Mouse (Mus musculus): ENCODE results near the gene Sh3yl1. TPM values are rescaled to one million over a fixed set of nuclear protein-coding genes. Genes with fewer than 3 reads are reported as not detected.

Gene Sh3yl1
- total RNA-seq (2021): 1 to 10 TPM; 4.8 to 5.8 TPM
- long read RNA-seq, experiment 1, transcript Sh3yl1-201 (10 exons, 1,750 nt): major isoform, 11 of 13 reads
- long read RNA-seq, experiment 1, partial matches to known transcripts: 2 of 13 reads
- long read RNA-seq, experiment 1, other reads (novel, unspliced or antisense): 0 of 13 reads
- long read RNA-seq, experiment 2, transcript Sh3yl1-201 (10 exons, 1,750 nt): major isoform, 7 of 7 reads
- long read RNA-seq, experiment 2, partial matches to known transcripts: 0 of 7 reads
- long read RNA-seq, experiment 2, other reads (novel, unspliced or antisense): 0 of 7 reads

DNA sequence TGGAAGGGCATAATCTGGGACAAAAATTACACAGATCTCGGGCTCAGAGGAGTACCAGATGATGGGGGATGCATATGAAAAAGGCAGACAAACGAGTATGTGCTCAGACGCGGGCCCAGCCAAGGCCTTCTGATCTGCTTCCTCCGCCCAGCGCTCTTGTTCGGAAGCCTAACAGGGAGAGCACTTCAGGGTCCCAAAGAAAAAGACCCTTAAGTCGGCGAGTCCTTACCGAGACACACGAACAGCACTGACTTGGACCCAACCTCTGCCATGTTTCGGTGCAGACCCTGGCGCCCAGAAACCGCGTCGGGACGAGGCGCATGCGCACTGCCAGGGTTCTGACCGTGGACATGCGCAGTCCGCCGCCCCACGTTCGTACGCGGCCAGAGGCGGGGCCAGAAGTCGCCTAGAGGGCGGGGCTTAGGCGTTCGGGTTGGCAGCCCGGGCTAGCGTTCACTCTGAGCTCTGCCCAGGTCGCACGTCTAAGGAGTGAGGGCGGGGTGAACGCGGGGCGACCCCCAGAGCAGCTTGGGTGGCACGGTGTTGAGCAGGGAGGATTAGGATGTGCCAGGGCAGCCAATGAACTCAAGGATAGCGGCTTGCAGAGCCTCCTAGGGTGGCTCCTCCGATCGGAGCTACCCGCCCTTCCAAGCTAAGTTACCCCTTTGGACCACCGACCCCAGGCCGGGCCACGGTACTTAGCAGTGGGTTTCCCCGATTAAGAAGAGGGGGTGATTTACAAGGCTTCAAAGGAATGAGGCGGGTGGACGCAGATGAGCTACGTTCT, at the start of gene Sh3yl1, which contains the start of gene Acp1:
Sh3yl1 (plus strand) TSS at position 408 of the 787 bp plus-strand sequence.
Acp1 (minus strand) TSS at position 329 of the 787 bp plus-strand sequence.
- DNase-seq: peak; percentile 98

DNA sequence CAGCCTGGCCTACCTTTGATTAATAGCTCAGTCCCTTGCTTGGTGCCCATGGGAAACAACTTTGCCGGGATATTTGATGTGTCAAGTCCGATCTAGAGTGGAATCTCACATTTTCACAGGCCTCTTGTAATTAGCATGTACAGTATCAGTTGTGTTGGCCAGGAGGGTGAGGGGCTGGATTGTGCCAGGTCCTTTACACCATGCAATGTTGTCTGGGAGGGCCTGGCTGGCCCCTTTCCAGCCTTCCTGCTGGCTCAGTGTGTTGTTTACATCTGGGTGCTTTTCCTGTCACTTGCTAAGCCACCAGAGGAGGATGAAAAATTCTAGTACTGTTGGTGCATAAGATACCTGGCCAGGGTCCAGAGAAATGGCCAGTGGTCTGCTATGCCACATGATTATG, 47.1 kb upstream of the Sh3yl1 start:
- peak; percentile 8 for DNase-seq

DNA sequence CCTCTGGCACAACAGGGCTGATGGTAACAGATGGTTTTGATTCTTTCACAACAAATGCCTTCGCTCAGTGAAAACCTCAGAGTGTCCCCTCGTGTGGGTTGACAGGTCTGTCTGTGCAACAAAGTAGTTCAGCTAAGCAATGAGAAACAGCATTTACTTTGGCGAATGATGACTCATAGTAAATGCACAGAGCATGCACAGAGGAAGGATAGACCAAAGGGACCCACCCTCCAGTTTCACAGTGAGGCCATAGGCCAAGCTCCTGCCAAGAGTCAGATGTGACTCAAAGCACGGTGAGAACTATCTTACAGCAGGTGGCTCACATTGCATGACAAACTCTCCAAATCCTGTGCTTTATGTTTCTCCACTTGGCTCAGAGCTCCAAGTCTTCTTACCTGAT, 45.7 kb upstream of the Sh3yl1 start:
- no peak for DNase-seq

DNA sequence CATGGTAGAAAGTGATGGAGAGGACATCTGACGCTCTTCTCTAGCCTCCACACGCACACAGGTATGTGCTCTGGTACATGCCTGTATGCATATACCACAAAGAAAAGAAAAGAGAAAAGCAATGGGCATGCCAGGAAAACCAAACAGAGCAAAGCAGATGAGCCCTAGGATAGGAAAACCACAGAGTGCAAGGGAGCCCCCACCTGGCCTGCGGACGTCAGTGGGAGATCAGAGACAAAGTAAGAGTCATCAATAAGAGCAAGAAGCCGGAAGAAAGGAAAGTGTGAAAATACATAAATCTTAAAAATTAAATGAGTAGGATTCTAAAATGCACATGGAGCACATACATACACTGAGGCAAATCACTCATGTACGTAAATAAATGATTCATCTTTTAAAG, 32.0 kb upstream of the Sh3yl1 start:
- DNase-seq: peak; percentile 16

DNA sequence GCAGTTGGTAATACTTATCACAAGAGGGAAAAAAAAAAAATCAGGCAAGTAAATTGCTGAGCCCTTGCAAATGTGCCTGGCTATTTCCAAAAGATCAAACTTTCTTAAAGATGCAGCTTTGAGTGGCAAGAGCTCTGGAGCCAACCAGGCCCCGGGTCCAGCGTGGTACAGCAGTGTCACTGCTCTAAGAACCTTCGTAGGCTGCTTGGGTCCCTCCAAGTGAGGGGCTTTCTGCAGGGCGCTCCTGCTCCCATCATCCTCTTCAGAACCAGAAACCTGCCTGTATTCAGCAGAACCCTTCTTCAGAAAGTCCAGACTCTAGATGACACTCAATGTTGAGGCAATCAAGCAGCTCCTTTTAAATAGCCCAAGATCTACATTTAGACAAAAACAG, 27.9 kb upstream of the Sh3yl1 start:
- no peak for DNase-seq

DNA sequence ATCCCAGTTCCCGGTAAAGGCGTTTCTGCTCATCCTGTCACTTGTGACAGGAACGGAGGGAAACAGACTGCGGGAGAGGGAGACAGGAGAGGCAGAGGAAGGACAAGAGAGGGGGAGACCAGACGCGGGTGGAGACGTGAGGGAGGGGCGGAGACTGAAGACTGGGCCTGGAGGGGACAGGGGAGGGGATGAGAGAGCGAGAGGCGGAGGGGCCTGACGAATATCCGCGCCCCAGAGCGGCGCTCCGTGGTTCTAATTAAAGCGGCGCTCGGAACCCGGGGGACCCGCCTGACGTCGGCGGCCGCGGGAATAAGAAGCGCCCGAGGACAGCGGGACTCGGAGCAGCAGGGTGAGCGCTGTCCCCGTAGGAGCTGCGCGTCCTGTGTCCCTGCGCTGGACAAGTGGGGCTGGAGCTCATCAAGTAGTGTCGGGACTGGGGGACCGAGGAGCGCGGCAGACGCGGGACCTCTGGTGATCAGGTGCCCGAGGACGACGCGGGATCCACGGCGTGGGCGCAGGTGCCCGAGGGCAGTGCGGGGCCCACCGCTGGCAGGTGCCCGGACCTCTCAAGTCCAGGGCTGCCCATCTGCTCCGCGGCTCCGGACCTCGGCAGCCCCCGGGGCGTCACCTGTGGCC, 27.4 kb upstream of the Sh3yl1 start, which contains the start of gene Alkal2:
Alkal2 (plus strand) TSS at position 337 of the 636 bp plus-strand sequence.
- peak; percentile 34 for DNase-seq

DNA sequence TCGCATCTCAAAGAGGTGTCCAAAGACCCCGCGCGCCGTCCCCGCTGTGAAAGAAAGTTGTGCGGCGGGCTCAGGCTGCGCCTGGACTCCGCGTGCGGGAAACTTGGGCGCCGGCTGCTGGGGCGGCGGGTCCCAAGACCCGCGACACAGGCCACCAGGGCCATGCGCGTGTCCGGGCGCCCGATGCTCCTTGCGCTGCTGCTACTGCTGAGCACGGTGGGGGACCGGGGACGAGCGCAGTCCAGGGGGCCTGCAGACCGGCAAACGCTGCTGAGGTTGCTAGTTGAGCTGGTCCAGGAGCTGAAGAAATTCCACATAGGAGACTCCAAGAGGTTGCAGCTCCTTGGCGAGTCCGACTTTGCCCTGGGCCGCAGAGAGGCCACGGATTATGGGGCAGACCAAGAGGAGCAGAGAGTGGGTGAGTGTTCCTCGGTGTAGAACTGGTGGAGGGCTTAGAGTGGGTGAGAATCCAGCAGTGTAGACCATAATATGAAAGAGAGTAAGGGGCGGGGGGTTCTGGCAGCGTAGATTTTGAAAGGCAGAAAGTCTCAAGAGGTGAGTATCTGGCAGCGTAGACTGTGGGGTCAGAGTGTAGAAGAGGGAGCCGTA, 26.7 kb upstream of the Sh3yl1 start:
- peak; percentile 6 for DNase-seq

DNA sequence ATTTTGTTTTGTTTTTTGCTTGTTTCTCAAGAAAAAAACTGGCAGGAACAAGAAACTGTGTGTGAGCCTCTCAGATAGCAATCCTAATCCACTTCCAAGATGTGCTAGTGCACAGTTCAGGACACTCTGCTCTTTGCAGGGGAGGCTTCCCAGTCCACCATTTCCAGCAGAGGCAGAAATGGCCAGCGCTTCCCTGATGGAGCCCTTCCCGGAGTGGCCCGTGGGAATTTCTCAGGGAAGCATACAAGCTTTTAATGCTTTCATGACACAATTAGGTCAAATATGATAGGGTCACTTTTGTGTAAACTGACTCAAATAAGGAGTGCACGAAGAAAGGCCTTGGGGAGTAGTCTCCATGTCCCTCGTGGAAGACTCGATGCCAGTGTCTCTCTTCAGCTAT, 25.6 kb upstream of the Sh3yl1 start:
- DNase-seq: peak; percentile 48

DNA sequence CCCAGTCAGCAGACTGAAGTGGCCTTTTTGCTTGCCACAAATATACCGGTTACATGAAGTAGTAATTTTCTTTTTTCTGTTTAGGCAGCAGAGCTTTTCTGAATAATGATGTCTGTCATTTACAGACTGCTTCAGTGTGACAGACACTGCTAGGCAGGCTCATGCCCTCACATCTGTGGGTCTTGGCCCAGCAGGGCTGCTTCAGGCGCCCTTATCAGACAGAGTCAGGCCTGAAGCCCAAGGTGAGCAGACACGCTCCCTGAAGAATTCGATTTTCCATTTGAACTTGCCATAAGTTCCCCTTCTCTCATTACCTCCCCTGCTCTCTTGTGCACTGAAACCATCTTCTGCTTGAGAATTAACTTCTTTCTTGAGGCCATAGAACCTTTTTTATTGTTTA, 23.5 kb upstream of the Sh3yl1 start:
- DNase-seq: no peak

DNA sequence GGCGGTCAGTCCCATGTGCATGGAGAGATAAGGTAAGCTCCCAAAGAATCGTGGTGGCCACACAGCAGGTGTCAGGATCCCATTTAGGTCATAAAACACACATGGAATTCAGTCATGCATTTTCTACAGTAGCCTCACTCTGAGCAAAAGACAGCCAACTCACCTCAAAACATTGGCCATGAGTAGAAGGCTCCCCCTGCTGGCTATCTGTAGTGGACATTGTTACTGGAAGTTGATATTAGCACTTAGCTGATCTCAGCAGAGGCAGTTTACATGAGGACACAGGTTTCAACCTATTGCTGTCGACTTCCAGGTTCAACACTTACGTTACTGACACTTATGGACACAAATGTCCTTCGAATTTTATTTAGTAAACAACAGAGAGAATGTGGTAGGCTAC, 21.4 kb upstream of the Sh3yl1 start:
- DNase-seq: peak; percentile 81

DNA sequence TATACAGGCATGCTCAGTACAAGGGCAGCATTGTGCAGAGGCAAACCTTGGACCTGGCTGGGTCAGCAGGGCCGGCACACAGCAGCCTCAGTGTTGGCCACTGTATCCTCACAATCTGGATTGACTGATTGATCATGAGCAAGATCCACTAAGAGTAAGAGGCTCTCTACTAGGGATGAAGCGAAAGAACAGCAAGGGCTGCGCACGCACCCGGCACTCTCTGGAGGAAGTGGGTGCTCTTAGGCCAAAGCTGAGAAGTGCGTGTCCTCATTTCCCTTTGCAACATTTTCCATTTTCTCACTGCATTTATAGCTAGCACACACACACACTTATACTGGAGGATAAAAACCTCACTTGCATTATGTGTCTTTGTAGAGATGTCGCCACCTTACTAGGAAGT, 20.0 kb upstream of the Sh3yl1 start:
- DNase-seq: no peak

DNA sequence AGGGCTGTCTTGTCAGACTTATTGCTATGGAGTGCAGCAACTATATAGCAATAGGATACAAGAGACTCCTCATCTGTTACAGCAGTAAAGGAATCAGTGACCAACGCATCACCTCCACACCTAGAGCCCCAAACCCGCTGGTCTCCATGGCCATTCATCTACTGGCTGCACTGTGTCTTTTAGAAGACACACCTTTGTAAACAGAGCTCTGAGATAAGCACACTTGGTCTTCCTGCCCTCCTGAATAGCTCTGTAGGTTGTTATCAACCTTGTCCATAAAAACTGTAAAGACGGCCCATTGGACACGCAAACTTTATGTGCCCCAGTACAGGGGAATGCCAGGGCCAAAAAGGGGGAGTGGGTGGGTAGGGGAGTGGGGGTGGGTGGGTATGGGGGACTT, 14.4 kb upstream of the Sh3yl1 start:
- DNase-seq: no peak

DNA sequence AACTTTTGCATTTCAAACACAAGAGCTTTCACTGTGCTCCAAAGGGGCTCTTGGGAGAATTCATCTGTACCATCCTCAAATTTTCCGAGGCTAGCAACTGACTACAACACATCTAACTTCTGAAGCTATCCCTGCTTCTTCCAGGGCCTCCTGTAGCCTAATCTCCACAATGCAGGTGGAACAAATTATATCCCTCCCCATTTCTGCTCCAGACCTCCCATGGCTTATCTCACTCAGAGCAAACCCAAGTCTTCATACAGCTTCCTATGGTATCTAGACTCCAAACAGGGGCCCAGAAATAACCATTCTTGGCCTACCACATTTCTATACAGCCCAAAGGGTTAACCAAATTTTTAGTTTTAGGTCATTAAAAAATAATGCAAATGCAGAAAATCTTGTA, 2.8 kb upstream of the Sh3yl1 start:
- no peak for DNase-seq

DNA sequence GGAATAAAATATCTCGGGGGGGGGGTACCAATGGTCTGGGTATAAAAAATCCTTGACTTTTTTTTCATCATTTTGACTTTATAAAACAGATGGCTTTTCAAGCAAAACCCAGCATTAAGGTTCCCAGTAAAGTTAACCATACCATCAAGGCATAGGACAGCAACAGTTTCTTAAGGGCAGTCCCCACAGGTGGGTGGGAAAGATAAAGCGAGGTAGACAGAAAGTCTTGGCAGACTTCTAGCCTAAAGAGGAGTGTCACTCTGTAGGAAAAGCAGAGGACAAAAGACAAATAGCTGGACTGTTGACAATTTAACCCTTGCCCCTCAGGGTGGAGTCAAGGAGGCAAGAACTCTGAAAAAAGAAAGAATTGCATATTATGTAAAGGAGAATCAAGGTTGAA, 1.6 kb upstream of the Sh3yl1 start:
- DNase-seq: no peak

DNA sequence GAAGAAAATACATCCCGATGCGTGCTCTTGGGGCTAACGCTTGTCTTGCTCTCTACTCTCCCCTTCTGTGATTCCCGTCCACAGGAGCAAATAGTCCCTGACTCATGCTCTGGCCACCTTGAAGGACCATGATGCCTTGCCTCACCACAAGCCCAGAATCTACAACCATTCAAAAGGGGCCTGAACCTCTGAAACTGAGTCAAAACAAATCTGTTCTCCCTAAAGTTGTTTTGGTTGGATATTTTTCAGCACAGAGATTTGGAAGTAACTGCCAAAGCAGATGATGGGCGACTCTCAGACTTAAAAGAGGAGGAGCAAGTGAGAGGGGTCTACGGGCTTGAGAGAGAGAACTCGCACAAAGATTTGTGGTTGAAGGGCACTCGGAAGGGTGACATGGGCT, 608 bp upstream of the Sh3yl1 start:
- no peak for DNase-seq

DNA sequence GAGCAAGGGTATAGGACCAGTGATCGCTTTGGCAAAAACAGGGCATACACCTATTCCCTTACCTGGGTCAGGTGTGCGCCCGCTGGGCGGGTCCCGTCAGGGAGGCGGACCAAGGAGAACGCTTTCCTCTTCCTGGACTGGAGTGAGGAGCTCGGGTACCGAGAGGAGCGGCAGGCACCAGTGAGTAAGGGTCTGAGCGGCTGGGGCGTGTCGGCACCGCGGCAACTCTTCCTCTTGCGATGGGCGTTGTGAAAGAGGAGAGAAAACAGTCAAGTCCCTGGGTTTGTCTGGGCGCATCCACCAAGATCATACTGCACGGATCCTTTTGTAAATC, 547 bp downstream of the Sh3yl1 start:
- peak; percentile 22 for DNase-seq

DNA sequence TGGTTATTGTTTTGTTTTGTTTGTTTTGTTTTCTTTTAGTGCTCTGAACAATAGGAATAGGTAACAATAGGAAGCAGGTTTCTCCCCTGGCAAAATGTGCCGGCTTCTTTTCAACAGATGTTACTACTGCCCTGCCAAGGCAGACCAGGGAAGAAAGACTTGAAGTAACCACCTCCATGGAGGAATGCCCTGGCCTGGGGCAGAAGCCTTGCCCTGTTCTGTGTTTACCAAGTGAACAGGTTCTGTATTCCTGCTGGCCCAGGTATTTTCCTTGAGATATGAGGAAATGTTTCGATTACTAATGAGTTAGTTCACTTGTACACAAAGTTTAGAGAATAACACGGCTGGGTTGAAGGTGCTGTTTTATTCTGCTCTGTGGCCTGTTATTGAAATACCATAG, 1.4 kb downstream of the Sh3yl1 start:
- no peak for DNase-seq

DNA sequence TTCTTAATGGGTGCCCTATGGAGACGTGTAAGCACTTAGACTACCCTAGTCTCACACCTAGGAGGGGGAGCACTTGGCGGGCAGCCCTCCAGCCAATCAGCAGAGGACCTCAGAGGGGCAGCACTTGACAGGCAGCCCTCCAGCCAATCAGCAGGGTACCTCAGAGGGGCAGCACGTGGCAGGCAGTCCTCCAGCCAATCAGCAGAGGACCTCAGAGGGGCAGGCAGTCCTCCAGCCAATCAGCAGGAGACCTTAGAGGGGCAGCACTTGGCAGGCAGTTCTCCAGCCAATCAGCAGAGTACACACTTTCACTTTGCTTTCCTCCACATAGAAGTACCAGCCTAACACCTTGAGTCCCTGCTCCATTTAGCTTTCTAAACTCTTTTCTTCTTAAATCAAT, 10.9 kb downstream of the Sh3yl1 start:
- no peak for DNase-seq

DNA sequence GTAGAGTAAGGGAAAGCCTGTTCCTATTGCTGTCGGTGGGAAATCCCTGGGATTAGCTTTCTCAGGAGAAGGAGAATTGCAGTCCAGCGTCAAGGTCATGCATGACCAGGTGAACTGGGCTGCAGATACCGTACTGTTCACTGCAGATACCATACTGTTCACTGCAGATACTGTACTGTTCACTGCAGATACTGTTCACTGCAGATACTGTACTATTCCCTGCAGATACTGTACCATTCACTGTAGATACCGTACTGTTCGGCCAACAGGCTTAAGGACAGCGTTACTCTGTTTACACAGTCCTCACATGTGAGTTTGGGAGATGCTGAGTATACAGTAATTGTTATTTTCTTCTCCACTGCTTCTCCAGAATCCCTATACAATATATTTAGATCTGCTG, 16.7 kb downstream of the Sh3yl1 start:
- no peak for DNase-seq

DNA sequence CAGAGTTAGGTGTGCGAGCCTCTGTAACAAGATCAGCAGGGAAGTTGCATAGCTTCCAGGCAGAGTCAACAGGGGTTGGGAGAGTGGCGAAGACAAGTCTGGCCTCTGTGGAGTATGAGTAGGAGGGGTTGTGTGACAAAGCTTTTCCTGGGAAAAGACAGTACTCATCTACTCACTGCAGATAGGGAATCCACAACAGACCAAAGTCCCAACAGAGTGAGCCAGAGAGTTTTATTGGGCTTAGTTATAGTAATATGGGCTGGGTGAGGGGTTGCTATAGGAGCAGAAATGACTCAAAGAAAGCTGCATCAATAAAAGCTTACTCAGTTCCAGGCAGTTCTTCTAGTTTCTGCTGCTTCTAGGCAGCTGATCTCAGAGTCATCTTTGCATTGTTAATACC, 21.8 kb downstream of the Sh3yl1 start:
- no peak for DNase-seq

DNA sequence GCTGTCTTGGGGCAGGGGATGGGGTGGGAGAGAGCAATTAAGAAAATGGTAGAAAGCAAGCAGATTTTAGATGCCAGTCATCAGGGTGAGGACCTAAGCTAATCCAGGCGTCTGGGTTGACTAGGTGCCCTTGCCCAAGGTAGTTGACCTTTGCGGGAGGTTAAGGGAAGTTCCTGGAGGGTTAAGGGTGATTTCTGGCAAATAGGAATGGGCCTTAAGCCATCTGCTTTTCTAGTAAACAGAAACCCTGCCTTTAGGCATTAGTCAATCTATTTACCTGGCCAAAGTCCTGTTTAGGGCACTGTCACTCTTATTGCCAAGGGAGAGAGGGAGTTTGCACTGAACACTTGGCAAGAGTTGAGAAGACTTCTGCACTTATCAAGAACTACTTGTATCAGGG, 25.4 kb downstream of the Sh3yl1 start:
- no peak for DNase-seq

DNA sequence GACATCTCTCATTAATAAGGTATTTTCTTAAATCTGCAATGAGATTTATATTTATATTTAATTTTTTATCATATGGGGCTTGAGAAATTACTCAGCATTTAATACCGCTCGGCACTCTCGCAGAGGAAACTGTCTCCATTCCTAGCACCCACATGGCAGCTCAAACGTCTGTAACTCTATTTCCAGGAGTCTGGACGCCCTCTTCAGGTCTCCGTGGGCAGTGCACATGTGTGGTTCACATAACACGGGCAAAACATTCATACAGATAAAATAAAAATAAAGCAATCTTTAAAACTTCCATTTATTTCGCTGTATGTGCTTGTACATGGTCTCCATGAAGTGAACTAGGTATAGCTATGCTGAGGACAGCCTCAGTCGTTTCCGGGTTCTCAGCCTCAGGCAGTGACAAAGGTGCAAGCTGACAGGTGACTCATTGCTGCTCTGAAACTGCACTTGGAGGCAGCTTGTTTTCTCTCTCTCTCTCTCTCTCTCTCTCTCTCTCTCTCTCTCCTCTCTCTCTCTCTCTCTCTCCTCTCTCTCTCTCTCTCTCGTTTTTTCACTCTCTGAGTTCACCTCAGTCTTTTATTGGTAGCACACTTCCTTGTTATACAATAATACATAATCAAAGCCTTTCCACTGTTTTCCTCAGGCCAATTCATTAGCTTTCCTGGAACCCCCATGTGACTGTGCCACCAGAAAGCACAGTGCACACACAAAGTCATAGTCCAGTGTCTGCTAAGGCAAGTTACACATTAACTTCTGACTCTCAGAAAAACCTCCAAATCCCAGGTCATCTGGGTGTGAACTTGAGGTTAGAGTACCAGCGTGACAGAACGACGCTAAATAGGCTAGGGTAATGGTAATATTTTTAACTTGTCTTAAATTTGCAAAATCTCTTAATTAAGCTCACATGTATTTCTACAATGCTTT, 31.9 kb downstream of the Sh3yl1 start:
- DNase-seq: no peak
